Mouse (Mus musculus) frontal cortex, postnatal 36 days (tissue): ENCODE data around the gene Slc9a8.
A peak's percentile ranks its signal among the peaks of the same experiment; 100 is the strongest.

Experiments used
- DNase-seq, 2 experiments: peaks; one replicate each; pipeline ENCODE4 v3.0.0; 2022; ENCODE audit warnings: low spot score in 2 of 2

The Slc9a8 gene

GRCm38 (mm10) chr2:167449331-167450275 lies 28.1 kb downstream of the Slc9a8 start:
- DNase-seq, result no peak

- DNase-seq, result no peak
Measured at GRCm38 (mm10) chr2:167450647-167451046, 29.1 kb downstream of the Slc9a8 start.

GRCm38 (mm10) chr2:167453814-167454213 lies 32.3 kb downstream of the Slc9a8 start:
- DNase-seq, result peak in 1 of 2 experiments; percentile 36

- DNase-seq, result no peak
Measured at GRCm38 (mm10) chr2:167456361-167457020, 35.0 kb downstream of the Slc9a8 start.

GRCm38 (mm10) chr2:167457213-167457612 lies 35.7 kb downstream of the Slc9a8 start:
- DNase-seq, result no peak

GRCm38 (mm10) chr2:167458548-167458947 lies 37.0 kb downstream of the Slc9a8 start:
- no peak for DNase-seq

- DNase-seq, result no peak
Measured at GRCm38 (mm10) chr2:167459071-167459865, 37.8 kb downstream of the Slc9a8 start.

GRCm38 (mm10) chr2:167462954-167463353 lies 41.4 kb downstream of the Slc9a8 start:
- peak in 1 of 2 experiments; percentile 41 for DNase-seq

- DNase-seq, result no peak
Measured at GRCm38 (mm10) chr2:167463802-167464201, 42.3 kb downstream of the Slc9a8 start.

GRCm38 (mm10) chr2:167465951-167466350 lies 44.4 kb downstream of the Slc9a8 start:
- DNase-seq, result no peak

GRCm38 (mm10) chr2:167467214-167467613 lies 45.7 kb downstream of the Slc9a8 start:
- no peak for DNase-seq

GRCm38 (mm10) chr2:167468444-167468843 lies 46.9 kb downstream of the Slc9a8 start:
- DNase-seq, result no peak

- DNase-seq, result no peak
Measured at GRCm38 (mm10) chr2:167470611-167471010, 49.1 kb downstream of the Slc9a8 start.

- no peak for DNase-seq
Measured at GRCm38 (mm10) chr2:167471585-167471984, 50.1 kb downstream of the Slc9a8 start.

- DNase-seq, result no peak
Measured at GRCm38 (mm10) chr2:167474218-167474617, 52.7 kb downstream of the Slc9a8 start.

GRCm38 (mm10) chr2:167475596-167475995 lies 54.1 kb downstream of the Slc9a8 start:
- DNase-seq, result no peak

GRCm38 (mm10) chr2:167476200-167476688 lies 54.7 kb downstream of the Slc9a8 start:
- DNase-seq, result peak in 1 of 2 experiments; percentile 70

- no peak for DNase-seq
Measured at GRCm38 (mm10) chr2:167476762-167477161, 55.2 kb downstream of the Slc9a8 start.

- DNase-seq, result no peak
Measured at GRCm38 (mm10) chr2:167478128-167478527, 56.6 kb downstream of the Slc9a8 start.

- no peak for DNase-seq
Measured at GRCm38 (mm10) chr2:167479501-167479900, 58.0 kb downstream of the Slc9a8 start.

GRCm38 (mm10) chr2:167482681-167483080 lies 61.2 kb downstream of the Slc9a8 start:
- DNase-seq, result no peak
